Mouse (Mus musculus) adrenal gland (tissue): ENCODE measurements around the gene Cc2d1b.

Experiments used
- intact Hi-C: fragments of 180-260 bp; cut with DNase I; formaldehyde crosslinking; loops from one replicate; pipeline ENCODE4 v1.15.1; 2025
- long read RNA-seq, 2 experiments: library from polyadenylated mRNA; unstranded; transcript quantifications; one replicate each; pipeline ENCODE4 v2.0.0; 2020; ENCODE audit warnings: borderline replicate concordance in 1 of 2; ENCODE audit not compliant: insufficient replicate concordance in 1 of 2

Cc2d1b gene
- long read RNA-seq, experiment 1, transcript Cc2d1b-201 (25 exons, 3,303 nt) = major isoform, 5 of 13 reads
- long read RNA-seq, experiment 1, partial matches to known transcripts = 8 of 13 reads
- long read RNA-seq, experiment 1, other reads (novel, unspliced or antisense) = 0 of 13 reads
- long read RNA-seq, experiment 2, partial matches to known transcripts = 3 of 10 reads
- long read RNA-seq, experiment 2, other reads (novel, unspliced or antisense) = 3 of 10 reads

GRCm38 (mm10) chr4:108619587-108620341, at the start of gene Cc2d1b:
Cc2d1b (plus strand) TSS chr4:108619940.
- intact Hi-C loops = loop anchor here (5.0 kb wide), 1 partner anchor 42 kb away; the partner anchor contains the start of genes Orc1 and Prpf38a

GRCm38 (mm10) chr4:108572644-108573043, 47.1 kb upstream of the Cc2d1b start:
- intact Hi-C loops = no loop called here

GRCm38 (mm10) chr4:108578840-108579742, 40.6 kb upstream of the Cc2d1b start, which contains the start of the genes Prpf38a and Orc1:
Prpf38a (minus strand) TSS chr4:108579336.
Orc1 (plus strand) TSS chr4:108579423.
- intact Hi-C loops = loop anchor here (5.0 kb wide), 1 partner anchor 38 kb away; the partner anchor contains the start of gene Cc2d1b

- intact Hi-C loops = loop anchor here (5.0 kb wide), 1 partner anchor 37 kb away; the partner anchor contains the start of gene Cc2d1b
These were observed 39.9 kb upstream of the Cc2d1b start for GRCm38 (mm10) chr4:108579743-108580411.

GRCm38 (mm10) chr4:108593376-108593775, 26.4 kb upstream of the Cc2d1b start:
- intact Hi-C loops = no loop called here

- intact Hi-C loops = no loop called here
These were observed 24.0 kb upstream of the Cc2d1b start for GRCm38 (mm10) chr4:108595785-108596184.

GRCm38 (mm10) chr4:108598306-108598705, 21.4 kb upstream of the Cc2d1b start:
- intact Hi-C loops = no loop called here

GRCm38 (mm10) chr4:108601870-108602269, 17.9 kb upstream of the Cc2d1b start:
- intact Hi-C loops = no loop called here

GRCm38 (mm10) chr4:108608651-108609050, 11.1 kb upstream of the Cc2d1b start:
- intact Hi-C loops = no loop called here

- intact Hi-C loops = no loop called here
These were observed 8.8 kb upstream of the Cc2d1b start for GRCm38 (mm10) chr4:108610935-108611334.

- intact Hi-C loops = loop anchor here (5.0 kb wide), 1 partner anchor 41 kb away; the partner anchor contains the start of genes Orc1 and Prpf38a
These were observed 1.2 kb upstream of the Cc2d1b start for GRCm38 (mm10) chr4:108618586-108618985.

GRCm38 (mm10) chr4:108619165-108619564, 575 bp upstream of the Cc2d1b start:
- intact Hi-C loops = loop anchor here (5.0 kb wide), 1 partner anchor 42 kb away; the partner anchor contains the start of genes Orc1 and Prpf38a

- intact Hi-C loops = no loop called here
These were observed 796 bp downstream of the Cc2d1b start for GRCm38 (mm10) chr4:108620536-108620935.

- intact Hi-C loops = no loop called here
These were observed 1.8 kb downstream of the Cc2d1b start for GRCm38 (mm10) chr4:108621504-108621903.

GRCm38 (mm10) chr4:108627066-108627465, 7.3 kb downstream of the Cc2d1b start:
- intact Hi-C loops = no loop called here

- intact Hi-C loops = no loop called here
These were observed 9.7 kb downstream of the Cc2d1b start for GRCm38 (mm10) chr4:108629363-108629880.

- intact Hi-C loops = no loop called here
These were observed 10.4 kb downstream of the Cc2d1b start for GRCm38 (mm10) chr4:108630096-108630495.

- intact Hi-C loops = no loop called here
These were observed 11.9 kb downstream of the Cc2d1b start for GRCm38 (mm10) chr4:108631616-108632015.

GRCm38 (mm10) chr4:108633703-108634102, 14.0 kb downstream of the Cc2d1b start:
- intact Hi-C loops = no loop called here

GRCm38 (mm10) chr4:108634696-108635095, 15.0 kb downstream of the Cc2d1b start:
- intact Hi-C loops = no loop called here
